Mouse (Mus musculus): ENCODE results near the gene Gm27027. TPM values are rescaled to one million over a fixed set of nuclear protein-coding genes. Genes with fewer than 3 reads are reported as not detected.

The Gm27027 gene
- polyA plus RNA-seq, 1 experiment from 2014 or later: not detected

DNA sequence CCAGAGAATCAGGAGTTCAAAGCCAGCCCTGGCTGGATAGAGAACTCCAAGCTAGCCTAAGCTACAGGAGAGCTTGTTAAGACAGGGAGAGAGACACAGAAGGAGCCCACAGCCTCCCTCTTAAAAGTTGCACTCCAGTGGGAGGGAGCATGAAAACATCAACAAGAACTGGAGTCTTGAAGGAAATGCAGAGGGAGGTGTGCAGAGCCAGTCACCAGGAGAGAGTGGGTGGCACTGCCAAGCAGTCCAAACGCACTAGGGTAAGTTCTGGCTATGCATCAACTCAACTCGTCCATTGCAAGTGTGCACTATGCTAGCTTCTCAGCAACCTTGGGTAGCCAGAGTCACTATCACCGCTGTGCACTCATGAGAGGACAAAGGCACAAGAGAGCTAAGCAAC is 37.9 kb downstream of the Gm27027 start:
- H3K27me3 ChIP-seq (ENCODE audit: control insufficient read depth, insufficient read depth, low read length): no peaks in the 10 kb centered on the region; the same call in 1 of the 2 replicates
- no peaks in the 10 kb centered on the region for H3K4me1 ChIP-seq (replicated peaks; ENCODE audit: control insufficient read depth, insufficient read depth)
- ATAC-seq (ENCODE audit: low FRiP score, low TSS enrichment): no peak
- H3K9me3 ChIP-seq (ENCODE audit: control insufficient read depth, low read length): no peaks in the 10 kb centered on the region
- no peak overlapping the region for H3K4me2 ChIP-seq (replicated peaks; ENCODE audit: low read depth)
- H3K36me3 ChIP-seq (ENCODE audit: control insufficient read depth, insufficient read depth, low read length): no peaks in the 10 kb centered on the region
- 55% methylated on average over 3 of the region's 3 CpGs for WGBS
- no peak overlapping the region for H3K9ac ChIP-seq (ENCODE audit: low read length)
- no peak for TF ChIP-seq CTCF (IDR thresholded peaks at IDR 0.05; ENCODE audit: low read depth)
- no peak for TF ChIP-seq EP300 (optimal IDR thresholded peaks at IDR 0.05)
- H3K4me3 ChIP-seq (ENCODE audit: low read depth, low read length): no peak overlapping the region
- DNase-seq (ENCODE audit: low spot score): no peak
- no peak overlapping the region for H3K27ac ChIP-seq (replicated peaks)

DNA sequence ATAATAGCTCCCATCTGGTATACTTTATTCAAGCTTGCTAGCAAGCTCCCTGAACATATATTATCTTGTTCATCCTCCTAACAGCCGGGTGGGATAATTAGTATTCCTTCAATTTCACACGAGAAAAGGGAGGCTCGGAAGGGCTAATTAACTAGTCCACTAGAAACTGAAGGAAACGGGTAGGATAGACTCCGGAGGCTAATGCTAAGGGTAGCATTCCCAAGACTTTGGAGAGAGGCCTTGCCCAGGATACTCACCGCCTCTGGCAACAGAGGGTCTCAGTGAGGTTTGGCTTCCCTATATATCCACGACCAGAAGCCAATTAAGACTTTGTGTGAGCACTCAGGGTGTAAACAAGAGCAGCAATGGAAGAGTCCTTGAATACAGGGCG is 38.4 kb downstream of the Gm27027 start:
- Histone ChIP-seq H3K27me3 (ENCODE audit: control insufficient read depth, insufficient read depth, low read length) (no peaks in the 10 kb centered on the region; the same call in 1 of the 2 replicates), H3K36me3 (ENCODE audit: control insufficient read depth, insufficient read depth, low read length) (no peaks in the 10 kb centered on the region), H3K9ac (ENCODE audit: low read length) (no peak overlapping the region), H3K9me3 (ENCODE audit: control insufficient read depth, low read length) (no peaks in the 10 kb centered on the region), H3K4me3 (ENCODE audit: low read depth, low read length) (no peak overlapping the region), H3K27ac (replicated peaks) (no peak overlapping the region), H3K4me1 (replicated peaks; ENCODE audit: control insufficient read depth, insufficient read depth) (no peaks in the 10 kb centered on the region), H3K4me2 (replicated peaks; ENCODE audit: low read depth) (no peak overlapping the region)
- DNase-seq (ENCODE audit: low spot score) (no peak), ATAC-seq (ENCODE audit: low FRiP score, low TSS enrichment) (no peak)
- WGBS: 64% methylated on average over 8 of the region's 8 CpGs
- no peak for TF ChIP-seq CTCF (IDR thresholded peaks at IDR 0.05; ENCODE audit: low read depth)
- no peak for TF ChIP-seq EP300 (optimal IDR thresholded peaks at IDR 0.05)

DNA sequence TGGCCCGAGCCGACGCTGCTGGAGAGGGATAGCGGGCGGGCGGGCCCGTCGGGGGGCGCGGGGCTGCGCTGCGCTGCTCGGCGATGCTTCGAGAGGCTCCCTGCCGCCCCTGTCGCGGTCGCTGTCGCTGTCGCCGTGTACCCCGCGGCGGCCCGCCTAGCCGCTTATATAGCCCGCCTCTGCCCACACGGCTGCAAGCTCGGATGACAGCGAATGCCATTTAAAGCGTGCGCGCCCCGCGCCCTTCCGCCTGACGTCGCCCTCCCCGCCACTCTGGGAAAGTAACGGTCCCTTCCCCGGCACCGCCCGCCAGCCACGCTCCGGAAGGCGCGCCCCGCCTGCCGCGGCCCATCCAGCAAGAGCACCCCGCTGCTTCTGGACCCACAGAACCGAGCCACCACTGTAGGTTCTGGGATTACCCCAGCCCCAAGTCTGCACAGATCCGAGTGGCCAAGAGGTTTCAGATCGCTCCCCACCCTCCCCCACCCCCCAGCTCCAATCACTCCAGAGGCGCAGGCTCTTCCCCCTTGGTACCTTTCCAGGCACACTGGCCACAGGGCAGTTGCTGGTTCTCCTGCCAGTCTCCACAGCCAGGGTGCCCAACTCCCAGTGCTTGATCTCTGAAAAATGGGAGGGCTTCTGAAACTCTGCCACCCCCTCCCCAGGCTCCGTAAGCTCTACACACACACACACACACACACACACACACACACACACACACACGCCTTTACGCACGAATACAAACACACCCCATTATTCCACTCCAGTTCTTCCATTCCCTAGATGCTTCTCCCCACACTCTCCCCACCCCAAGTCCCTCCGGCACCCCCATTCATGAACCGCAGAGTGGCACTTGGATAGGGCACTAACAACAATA is 39.0 kb downstream of the Gm27027 start, which contains the start of gene Gm13889:
Gm13889 (minus strand) TSS at position 294 of the 877 bp plus-strand sequence.
- Histone ChIP-seq H3K4me3 (ENCODE audit: low read depth, low read length) (peak within 1 kb of the TSS; percentile 75), H3K27ac (replicated peaks) (peak within 1 kb of the TSS; percentile 95), H3K4me1 (replicated peaks; ENCODE audit: control insufficient read depth, insufficient read depth) (no peaks in the 10 kb centered on the region), H3K36me3 (ENCODE audit: control insufficient read depth, insufficient read depth, low read length) (no peaks in the 10 kb centered on the region), H3K27me3 (ENCODE audit: control insufficient read depth, insufficient read depth, low read length) (no peaks in the 10 kb centered on the region; the same call in 1 of the 2 replicates), H3K4me2 (replicated peaks; ENCODE audit: low read depth) (peak within 1 kb of the TSS; percentile 62), H3K9me3 (ENCODE audit: control insufficient read depth, low read length) (no peaks in the 10 kb centered on the region), H3K9ac (ENCODE audit: low read length) (peak within 1 kb of the TSS; percentile 92)
- WGBS: 9% methylated on average over 35 of the region's 62 CpGs
- TF ChIP-seq CTCF (IDR thresholded peaks at IDR 0.05; ENCODE audit: low read depth) (peak; percentile 24), EP300 (optimal IDR thresholded peaks at IDR 0.05) (no peak)
- peak; percentile 59 for DNase-seq (ENCODE audit: low spot score)
- ATAC-seq (ENCODE audit: low FRiP score, low TSS enrichment): peak; percentile 65; the same call in 1 of the 2 replicates

DNA sequence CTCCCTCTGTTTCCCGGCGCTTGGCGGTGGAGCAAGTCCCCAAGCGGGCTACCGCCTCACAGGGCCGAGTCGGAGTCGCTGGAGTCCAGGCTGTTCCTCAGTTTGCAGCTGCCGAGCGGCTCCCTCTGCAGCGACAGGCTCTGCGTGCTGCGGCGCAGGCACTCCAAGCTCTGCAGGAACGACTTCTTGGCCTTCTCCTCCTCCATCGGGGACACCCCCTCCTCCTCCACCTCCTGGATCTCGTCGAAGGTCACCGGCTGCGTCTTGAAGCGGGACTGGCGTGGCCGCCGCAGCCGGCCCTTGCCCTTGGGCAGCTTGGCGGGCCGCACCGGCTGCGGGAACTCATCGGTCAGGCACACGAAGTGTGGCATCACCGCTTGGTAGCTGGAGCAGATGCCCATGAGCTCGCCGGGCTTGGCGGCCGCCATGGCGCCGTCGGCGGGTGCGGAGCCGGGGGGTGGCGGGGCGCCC is 39.8 kb downstream of the Gm27027 start:
- TF ChIP-seq EP300 (optimal IDR thresholded peaks at IDR 0.05) (no peak), CTCF (IDR thresholded peaks at IDR 0.05; ENCODE audit: low read depth) (no peak)
- Histone ChIP-seq H3K9ac (ENCODE audit: low read length) (peak overlapping the region; percentile 92), H3K4me3 (ENCODE audit: low read depth, low read length) (peak overlapping the region; percentile 75), H3K36me3 (ENCODE audit: control insufficient read depth, insufficient read depth, low read length) (no peaks in the 10 kb centered on the region), H3K9me3 (ENCODE audit: control insufficient read depth, low read length) (no peaks in the 10 kb centered on the region), H3K4me2 (replicated peaks; ENCODE audit: low read depth) (peak overlapping the region; percentile 62), H3K27me3 (ENCODE audit: control insufficient read depth, insufficient read depth, low read length) (no peaks in the 10 kb centered on the region; the same call in 1 of the 2 replicates), H3K4me1 (replicated peaks; ENCODE audit: control insufficient read depth, insufficient read depth) (no peaks in the 10 kb centered on the region), H3K27ac (replicated peaks) (peak overlapping the region; percentile 95)
- ATAC-seq (ENCODE audit: low FRiP score, low TSS enrichment) (peak; percentile 39), DNase-seq (ENCODE audit: low spot score) (peak; percentile 36)
- 0% methylated on average over 24 of the region's 44 CpGs for WGBS

DNA sequence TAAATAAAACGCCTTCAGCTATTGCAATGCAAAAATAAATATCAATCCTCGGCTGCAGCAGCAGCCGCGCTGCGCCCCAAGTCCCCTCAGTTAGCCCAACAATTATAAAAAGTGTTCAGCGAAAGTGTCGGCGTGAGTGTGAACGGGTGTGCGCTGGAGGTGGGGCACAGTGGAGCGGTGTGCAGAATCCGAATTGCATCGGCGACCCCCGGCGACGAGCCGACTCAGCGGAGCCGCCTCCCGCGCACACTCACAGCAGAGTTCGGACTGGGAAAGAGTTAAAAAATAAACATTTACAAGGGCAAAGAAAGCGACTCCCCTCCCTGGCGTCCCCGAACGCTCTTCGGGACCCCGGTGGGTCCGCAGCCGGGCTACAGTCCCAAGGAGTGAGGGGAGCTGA is 40.3 kb downstream of the Gm27027 start:
- ATAC-seq (ENCODE audit: low FRiP score, low TSS enrichment) (no peak), DNase-seq (ENCODE audit: low spot score) (no peak)
- no peaks in the 10 kb centered on the region for H3K9me3 ChIP-seq (ENCODE audit: control insufficient read depth, low read length)
- H3K27me3 ChIP-seq (ENCODE audit: control insufficient read depth, insufficient read depth, low read length): no peaks in the 10 kb centered on the region; the same call in 1 of the 2 replicates
- H3K4me1 ChIP-seq (replicated peaks; ENCODE audit: control insufficient read depth, insufficient read depth): no peaks in the 10 kb centered on the region
- peak overlapping the region; percentile 95 for H3K27ac ChIP-seq (replicated peaks)
- TF ChIP-seq CTCF (IDR thresholded peaks at IDR 0.05; ENCODE audit: low read depth): no peak
- TF ChIP-seq EP300 (optimal IDR thresholded peaks at IDR 0.05): no peak
- H3K36me3 ChIP-seq (ENCODE audit: control insufficient read depth, insufficient read depth, low read length): no peaks in the 10 kb centered on the region
- H3K9ac ChIP-seq (ENCODE audit: low read length): peak overlapping the region; percentile 92
- WGBS: 2% methylated on average over 31 of the region's 31 CpGs
- H3K4me3 ChIP-seq (ENCODE audit: low read depth, low read length): peak overlapping the region; percentile 75
- H3K4me2 ChIP-seq (replicated peaks; ENCODE audit: low read depth): peak overlapping the region; percentile 62

Measured in stomach, postnatal 0 days (tissue).